Mouse (Mus musculus): ENCODE data around the gene Dpp4. TPM values are rescaled to one million over a fixed set of nuclear protein-coding genes. Genes with fewer than 3 reads are reported as not detected.

Gene Dpp4
- polyA plus RNA-seq, 1 experiment = 1.6 TPM

- TF ChIP-seq CTCF (IDR thresholded peaks at IDR 0.05; ENCODE audit: borderline replicate concordance, extremely low read depth, insufficient read depth, insufficient read length) (no peak), POLR2A (IDR thresholded peaks at IDR 0.05; ENCODE audit: borderline replicate concordance, extremely low read depth, insufficient read depth, insufficient read length, poor library complexity, severe bottlenecking) (no peak)
- no peak for DNase-seq (ENCODE audit: low read depth)
Measured at GRCm38 (mm10) chr2:62285026-62285425, 127.0 kb downstream of the Dpp4 start.

Other genes with a start within 250 kb of the Dpp4 start
- 1.0 and 2.1 TPM in 2 replicates for gene Gcg, start 71.4 kb upstream of the Dpp4 start, polyA plus RNA-seq (2012; rRNA removed)
- gene Fap, start 161.8 kb upstream of the Dpp4 start, polyA plus RNA-seq (2012; rRNA removed) = 1.0 and 1.7 TPM in 2 replicates
- 0.40 and 0.72 TPM in 2 replicates for gene Ifih1, start 234.0 kb upstream of the Dpp4 start, polyA plus RNA-seq (2012; rRNA removed)

Data from brain, embryonic 14.5 days (tissue).